Mouse (Mus musculus) intestine, embryonic 15.5 days (tissue): Measurements from ENCODE around the gene Tmem259. TPM values are rescaled to one million over a fixed set of nuclear protein-coding genes. Genes with fewer than 3 reads are reported as not detected.

Experiments used
- ATAC-seq: fragments of 200-750 bp; cut with Nextera tagmentation; 2 replicates; pipeline ENCODE4 v1.8.0; 2017; ENCODE audit warnings: moderate TSS enrichment, moderate library complexity
- H3K27ac ChIP-seq: fragments of 300-500 bp; sonication (generic); 2 replicates; pipeline ENCODE4 v1.5.1; 2015; ENCODE audit warnings: mild to moderate bottlenecking, inconsistent platforms
- H3K27me3 ChIP-seq: fragments of 300-500 bp; sonication (generic); replicated peaks from 2 replicates; pipeline ENCODE4 v1.6.1; 2015; ENCODE audit warnings: inconsistent platforms
- H3K36me3 ChIP-seq: fragments of 300-500 bp; sonication (generic); 2 replicates; pipeline ENCODE4 v1.6.1; 2015; ENCODE audit warnings: inconsistent platforms
- H3K4me1 ChIP-seq: fragments of 300-500 bp; sonication (generic); replicated peaks from 2 replicates; pipeline ENCODE4 v1.6.1; 2015; ENCODE audit warnings: inconsistent platforms
- H3K4me2 ChIP-seq: fragments of 300-500 bp; sonication (generic); replicated peaks from 2 replicates; pipeline ENCODE4 v1.6.1; 2015; ENCODE audit warnings: mild to moderate bottlenecking, inconsistent platforms
- H3K4me3 ChIP-seq: fragments of 300-500 bp; sonication (generic); replicated peaks from 2 replicates; pipeline ENCODE4 v1.5.1; 2015; ENCODE audit warnings: inconsistent platforms
- H3K9ac ChIP-seq: fragments of 300-500 bp; sonication (generic); 2 replicates; pipeline ENCODE4 v1.6.1; 2015; ENCODE audit warnings: inconsistent platforms
- H3K9me3 ChIP-seq: fragments of 300-500 bp; sonication (generic); 2 replicates; pipeline ENCODE4 v1.6.1; 2016; ENCODE audit warnings: inconsistent platforms
- WGBS: fragments of 180-500 bp; shearing (Covaris S2); methylation state at CpG from one replicate; pipeline ENCODE4 v1.1.7; 2015; 5-methylcytosine and 5-hydroxymethylcytosine counted together
- polyA plus RNA-seq: library from polyadenylated mRNA; unstranded; fragments of >200 nt; fragmentation: Nextera tagmentation; extraction: Ambion mirVana; gene quantifications from 2 replicates; pipeline ENCODE4 v1.2.1, GENCODE M21; 2015

The Tmem259 gene
- polyA plus RNA-seq, 1 experiment from 2014 or later, result 18.1 TPM

DNA sequence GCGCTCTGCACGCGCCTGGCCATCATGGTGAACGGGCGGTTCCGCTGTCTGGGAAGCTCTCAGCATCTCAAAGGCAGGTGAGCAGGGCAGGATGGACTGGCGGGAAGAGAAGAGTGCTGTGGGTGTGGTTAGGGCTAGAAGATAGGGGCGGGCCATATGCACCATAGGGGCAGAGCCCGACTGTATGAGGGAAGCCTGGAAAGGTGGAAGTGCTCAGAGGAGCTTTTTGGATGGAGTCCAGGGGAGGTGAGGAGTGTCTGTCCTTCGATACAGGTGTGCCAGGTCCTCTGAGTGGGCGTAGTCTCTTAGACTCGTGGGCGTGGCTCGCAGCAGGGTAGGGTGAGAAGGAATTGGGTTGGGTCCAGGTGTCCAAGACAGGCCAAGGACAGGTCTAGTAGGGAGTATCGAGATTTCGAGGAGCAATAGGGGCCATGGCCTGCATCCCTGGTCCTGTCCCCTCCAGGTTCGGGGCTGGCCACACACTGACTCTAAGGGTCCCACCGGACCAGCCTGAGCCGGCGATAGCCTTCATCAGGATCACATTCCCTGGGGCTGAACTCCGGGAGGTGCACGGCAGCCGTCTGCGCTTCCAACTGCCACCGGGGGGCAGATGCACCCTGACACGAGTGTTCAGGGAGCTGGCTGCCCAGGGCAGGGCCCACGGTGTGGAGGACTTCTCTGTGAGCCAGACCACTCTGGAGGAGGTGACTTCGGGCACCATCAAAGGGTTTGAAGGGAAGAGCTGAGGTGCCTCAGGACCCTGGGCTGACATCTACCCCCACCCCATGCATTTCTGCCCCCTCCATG is 30.6 kb upstream of the Tmem259 start:
- H3K4me3 ChIP-seq, result no peak overlapping the region
- WGBS, result 29% methylated on average over 28 of the region's 28 CpGs
- no peaks in the 10 kb centered on the region for H3K9me3 ChIP-seq
- H3K9ac ChIP-seq, result peak overlapping the region; percentile 28; the same call in 1 of the 2 replicates
- H3K27me3 ChIP-seq, result peaks cover 28% of the 10 kb centered on the region
- no peak overlapping the region for H3K27ac ChIP-seq
- peak; percentile 52 for ATAC-seq
- H3K36me3 ChIP-seq, result peaks cover 11% of the 10 kb centered on the region
- peak overlapping the region; percentile 6; the same call in 1 of the 2 replicates for H3K4me2 ChIP-seq
- peaks cover 17% of the 10 kb centered on the region for H3K4me1 ChIP-seq

DNA sequence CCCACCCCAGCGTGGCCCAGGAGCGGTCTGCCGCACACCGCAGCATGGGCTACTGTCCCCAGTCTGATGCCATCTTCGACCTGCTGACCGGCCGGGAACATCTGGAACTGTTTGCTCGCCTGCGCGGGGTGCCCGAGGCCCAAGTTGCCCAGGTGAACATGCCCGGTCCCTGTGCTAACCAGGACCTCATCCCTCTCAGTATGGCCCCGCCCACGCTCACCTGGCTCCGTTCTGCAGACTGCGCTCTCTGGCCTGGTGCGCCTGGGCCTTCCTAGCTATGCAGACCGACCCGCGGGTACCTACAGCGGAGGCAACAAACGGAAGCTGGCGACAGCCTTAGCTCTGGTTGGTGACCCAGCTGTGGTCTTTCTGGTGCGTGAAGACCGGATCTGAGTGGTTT is 29.5 kb upstream of the Tmem259 start:
- H3K27me3 ChIP-seq, result peaks cover 28% of the 10 kb centered on the region
- H3K4me1 ChIP-seq, result peaks cover 6% of the 10 kb centered on the region
- peaks cover 13% of the 10 kb centered on the region for H3K36me3 ChIP-seq
- no peak for ATAC-seq
- H3K4me3 ChIP-seq, result no peak overlapping the region
- no peak overlapping the region for H3K9ac ChIP-seq
- no peaks in the 10 kb centered on the region for H3K9me3 ChIP-seq
- WGBS, result 47% methylated on average over 25 of the region's 25 CpGs
- no peak overlapping the region for H3K27ac ChIP-seq
- H3K4me2 ChIP-seq, result no peak overlapping the region

DNA sequence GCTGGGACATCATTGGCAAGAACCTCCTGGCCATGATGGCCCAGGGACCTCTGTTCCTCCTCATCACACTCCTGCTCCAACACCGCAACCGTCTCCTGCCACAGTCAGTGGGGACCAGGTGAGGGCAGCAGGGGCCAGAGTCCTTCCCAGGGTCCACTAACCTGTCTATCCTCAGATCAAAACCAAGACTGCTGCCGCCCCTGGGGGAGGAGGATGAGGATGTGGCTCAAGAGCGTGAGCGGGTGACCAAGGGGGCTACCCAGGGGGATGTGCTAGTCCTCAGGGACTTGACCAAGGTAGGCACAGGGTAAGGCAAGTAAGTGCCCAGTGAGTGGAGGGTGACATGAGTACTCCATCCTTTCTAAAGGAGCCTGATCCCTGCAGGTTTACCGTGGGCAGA is 27.6 kb upstream of the Tmem259 start:
- no peak for ATAC-seq
- no peak overlapping the region for H3K4me2 ChIP-seq
- no peak overlapping the region for H3K27ac ChIP-seq
- no peak overlapping the region for H3K9ac ChIP-seq
- peaks cover 13% of the 10 kb centered on the region for H3K36me3 ChIP-seq
- H3K4me3 ChIP-seq, result no peak overlapping the region
- H3K27me3 ChIP-seq, result peaks cover 28% of the 10 kb centered on the region
- 85% methylated on average over 6 of the region's 6 CpGs for WGBS
- H3K9me3 ChIP-seq, result no peaks in the 10 kb centered on the region
- H3K4me1 ChIP-seq, result peaks cover 4% of the 10 kb centered on the region; the same call in 1 of the 2 replicates

DNA sequence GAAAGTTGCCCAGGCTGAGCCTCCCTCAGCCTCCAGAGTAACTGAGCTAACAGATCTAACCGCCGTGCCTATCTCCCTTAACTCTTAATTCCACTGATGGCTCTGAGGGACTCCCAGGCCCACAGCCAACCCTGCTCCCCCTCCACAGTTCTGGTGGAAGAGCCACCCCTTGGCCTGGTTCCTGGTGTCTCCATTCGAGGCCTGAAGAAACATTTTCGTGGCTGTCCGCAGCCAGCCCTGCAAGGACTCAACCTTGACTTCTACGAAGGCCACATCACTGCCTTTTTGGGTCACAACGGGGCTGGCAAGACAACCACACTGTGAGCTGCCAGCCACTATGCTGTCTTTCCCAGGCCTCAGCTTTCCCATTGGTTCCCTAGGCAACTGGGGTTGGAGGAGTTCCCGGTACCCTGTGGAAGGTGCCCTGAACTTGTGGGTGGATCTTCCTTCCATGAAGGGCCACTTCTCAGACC is 20.1 kb upstream of the Tmem259 start:
- Histone ChIP-seq H3K4me2 (no peak overlapping the region), H3K27ac (no peak overlapping the region), H3K9me3 (no peaks in the 10 kb centered on the region), H3K4me3 (no peak overlapping the region), H3K27me3 (no peaks in the 10 kb centered on the region; the same call in 1 of the 2 replicates), H3K36me3 (no peaks in the 10 kb centered on the region), H3K9ac (no peak overlapping the region), H3K4me1 (peaks cover 12% of the 10 kb centered on the region)
- 85% methylated on average over 8 of the region's 8 CpGs for WGBS
- ATAC-seq, result no peak; the same call in 1 of the 2 replicates

DNA sequence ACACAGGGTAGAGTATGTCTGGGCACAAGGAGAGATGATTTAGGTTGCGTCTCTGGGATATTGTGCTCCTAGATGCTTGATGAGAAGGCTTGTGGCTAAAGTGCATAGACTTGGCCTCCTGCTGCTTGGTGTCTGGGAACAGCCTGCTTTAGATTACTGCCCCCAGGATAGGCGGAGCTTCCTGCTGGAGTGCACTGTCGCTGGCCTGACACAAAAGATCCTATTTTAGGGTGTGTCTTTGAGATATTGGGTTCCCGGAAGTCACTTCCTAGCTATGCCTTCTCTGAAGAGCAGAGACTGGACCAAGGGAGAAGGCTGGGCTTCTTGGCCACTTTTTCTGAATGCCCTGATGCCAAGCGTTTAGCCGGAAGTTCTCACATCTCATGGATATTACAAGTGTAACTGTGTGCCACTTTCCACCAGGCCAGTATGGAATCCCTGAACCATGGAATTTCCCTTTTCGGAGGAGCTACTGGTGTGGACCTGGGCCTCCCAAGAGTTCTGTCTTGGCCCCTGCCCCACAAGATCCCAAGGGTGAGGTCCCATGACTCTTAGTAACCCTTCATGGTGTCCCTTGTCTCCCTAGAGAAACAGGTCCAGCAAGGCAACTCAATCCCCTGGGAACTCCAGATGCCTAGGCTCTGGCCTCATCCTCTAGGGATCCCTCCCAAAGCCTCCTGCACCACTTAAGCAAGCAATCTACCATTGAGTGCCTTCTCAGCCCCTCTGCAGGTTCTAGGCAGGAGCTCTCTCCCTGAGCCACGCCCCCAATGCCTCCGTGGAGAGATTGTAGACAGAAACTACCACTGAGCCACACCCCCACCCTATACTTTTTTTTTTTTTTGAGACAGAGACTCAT is 19.5 kb upstream of the Tmem259 start:
- peaks cover 12% of the 10 kb centered on the region for H3K4me1 ChIP-seq
- no peak overlapping the region for H3K27ac ChIP-seq
- H3K27me3 ChIP-seq, result no peaks in the 10 kb centered on the region; the same call in 1 of the 2 replicates
- 0 out of 2 replicates have a peak overlapping the region, but pooled peaks have one; percentile 9 for H3K4me2 ChIP-seq
- H3K4me3 ChIP-seq, result no peak overlapping the region
- no peaks in the 10 kb centered on the region for H3K36me3 ChIP-seq
- peak; percentile 58 for ATAC-seq
- no peaks in the 10 kb centered on the region for H3K9me3 ChIP-seq
- H3K9ac ChIP-seq, result no peak overlapping the region
- WGBS, result 55% methylated on average over 9 of the region's 9 CpGs

DNA sequence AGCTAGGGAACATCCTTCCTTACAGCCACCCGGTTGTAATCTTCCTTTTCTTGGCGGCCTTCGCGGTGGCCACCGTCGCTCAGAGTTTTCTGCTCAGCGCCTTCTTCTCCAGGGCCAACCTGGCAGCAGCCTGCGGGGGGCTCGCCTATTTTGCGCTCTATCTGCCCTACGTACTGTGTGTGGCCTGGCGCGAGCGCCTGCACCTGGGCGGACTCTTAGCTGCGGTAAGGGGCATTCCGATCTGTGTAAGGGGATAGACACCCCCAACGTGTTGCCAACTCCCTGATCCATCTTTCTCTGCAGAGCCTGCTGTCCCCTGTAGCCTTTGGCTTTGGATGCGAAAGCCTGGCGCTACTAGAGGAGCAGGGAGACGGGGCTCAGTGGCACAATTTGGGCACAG is 18.7 kb upstream of the Tmem259 start:
- H3K36me3 ChIP-seq, result no peaks in the 10 kb centered on the region
- WGBS, result 41% methylated on average over 21 of the region's 21 CpGs
- ATAC-seq, result no peak
- H3K4me1 ChIP-seq, result peaks cover 17% of the 10 kb centered on the region
- no peaks in the 10 kb centered on the region for H3K9me3 ChIP-seq
- peaks cover 2% of the 10 kb centered on the region; the same call in 1 of the 2 replicates for H3K27me3 ChIP-seq
- H3K9ac ChIP-seq, result no peak overlapping the region
- 0 out of 2 replicates have a peak overlapping the region, but pooled peaks have one; percentile 9 for H3K4me2 ChIP-seq
- H3K27ac ChIP-seq, result no peak overlapping the region
- no peak overlapping the region for H3K4me3 ChIP-seq

DNA sequence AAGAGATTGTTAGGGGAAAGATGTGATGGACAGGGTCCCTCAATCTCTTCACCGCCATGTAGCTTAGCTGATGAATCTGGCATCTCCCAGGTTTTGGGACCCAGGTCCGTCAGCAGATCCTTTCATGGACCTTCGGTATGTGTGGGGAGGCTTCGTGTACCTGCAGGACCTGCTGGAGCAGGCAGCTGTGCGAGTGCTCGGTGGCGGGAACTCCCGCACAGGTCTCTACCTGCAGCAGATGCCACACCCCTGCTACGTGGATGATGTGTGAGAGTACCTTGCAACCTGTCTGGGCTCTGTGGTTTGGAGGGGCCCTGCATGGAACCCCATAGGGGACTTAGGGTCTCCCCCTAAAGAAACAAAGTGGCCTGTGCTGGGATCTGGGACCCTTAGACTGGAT is 17.8 kb upstream of the Tmem259 start:
- Histone ChIP-seq H3K4me1 (peaks cover 26% of the 10 kb centered on the region), H3K27me3 (peaks cover 2% of the 10 kb centered on the region; the same call in 1 of the 2 replicates), H3K4me2 (no peak overlapping the region), H3K9me3 (no peaks in the 10 kb centered on the region), H3K9ac (no peak overlapping the region), H3K36me3 (no peaks in the 10 kb centered on the region), H3K4me3 (no peak overlapping the region), H3K27ac (no peak overlapping the region)
- ATAC-seq, result no peak
- WGBS, result 75% methylated on average over 9 of the region's 9 CpGs

DNA sequence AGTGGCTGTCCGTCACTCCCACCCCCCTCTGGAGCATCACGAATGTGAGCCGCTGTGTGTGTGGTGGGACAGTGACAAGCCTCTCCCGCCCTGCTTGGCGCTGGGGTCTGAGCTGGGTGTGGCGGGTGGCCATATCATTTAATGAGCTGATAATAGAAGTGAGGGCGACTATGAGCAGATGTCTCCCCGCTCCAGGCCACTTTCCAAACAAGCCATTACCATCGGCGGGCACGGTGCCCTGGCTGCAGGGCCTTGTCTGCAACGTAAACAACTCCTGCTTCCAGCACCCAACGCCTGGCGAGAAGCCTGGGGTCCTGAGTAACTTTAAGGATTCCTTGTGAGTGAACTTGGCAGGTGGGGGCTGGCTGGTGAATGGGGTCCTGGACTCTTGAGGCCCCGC is 13.7 kb upstream of the Tmem259 start:
- Histone ChIP-seq H3K27ac (peak overlapping the region; percentile 19; the same call in 1 of the 2 replicates), H3K27me3 (0 out of 2 replicates have a peak, but pooled peaks cover 2% of the 10 kb centered on the region), H3K9ac (peak overlapping the region; percentile 36), H3K9me3 (no peaks in the 10 kb centered on the region), H3K4me2 (peak overlapping the region; percentile 91), H3K4me1 (peaks cover 22% of the 10 kb centered on the region), H3K4me3 (peak overlapping the region; percentile 55), H3K36me3 (peaks cover 20% of the 10 kb centered on the region)
- WGBS, result 13% methylated on average over 15 of the region's 15 CpGs
- ATAC-seq, result peak; percentile 26; the same call in 1 of the 2 replicates

DNA sequence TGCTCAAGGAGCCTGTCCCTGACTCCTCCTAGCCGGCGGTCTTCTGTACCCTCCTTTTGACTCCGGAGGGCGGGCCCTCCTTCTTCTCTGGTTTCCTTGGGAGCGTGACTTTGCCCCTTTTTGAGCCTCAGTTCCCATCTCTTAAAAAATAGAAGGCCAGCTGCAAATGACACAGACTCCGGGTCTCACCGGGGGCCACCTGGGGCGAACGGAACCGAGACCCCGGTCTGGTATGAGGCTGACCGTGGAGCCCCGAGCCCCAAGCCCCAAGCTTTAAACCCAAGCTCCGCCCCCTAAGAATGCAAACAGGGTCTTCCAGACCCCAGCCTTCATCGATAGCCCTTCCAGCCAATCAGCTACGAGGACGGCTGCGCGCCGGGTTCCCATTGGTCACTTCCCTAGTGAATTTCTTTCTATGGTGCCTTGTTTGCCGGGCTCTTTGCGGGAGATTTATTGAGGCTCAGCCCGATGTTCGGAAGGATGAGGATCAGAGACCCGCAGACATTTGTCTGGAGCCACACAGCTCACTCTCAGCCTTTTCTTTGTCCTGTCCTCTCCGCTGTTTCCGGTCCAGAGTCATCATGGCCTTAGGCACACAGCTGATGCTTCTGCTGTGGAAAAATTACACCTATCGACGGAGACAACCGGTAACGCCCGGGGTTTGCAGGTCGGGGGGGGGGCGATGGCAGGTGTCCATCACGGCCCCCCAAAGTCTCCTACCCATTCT is 13.1 kb upstream of the Tmem259 start:
- WGBS, result under 1% methylated on average over 35 of the region's 35 CpGs
- ATAC-seq, result peak; percentile 60

DNA sequence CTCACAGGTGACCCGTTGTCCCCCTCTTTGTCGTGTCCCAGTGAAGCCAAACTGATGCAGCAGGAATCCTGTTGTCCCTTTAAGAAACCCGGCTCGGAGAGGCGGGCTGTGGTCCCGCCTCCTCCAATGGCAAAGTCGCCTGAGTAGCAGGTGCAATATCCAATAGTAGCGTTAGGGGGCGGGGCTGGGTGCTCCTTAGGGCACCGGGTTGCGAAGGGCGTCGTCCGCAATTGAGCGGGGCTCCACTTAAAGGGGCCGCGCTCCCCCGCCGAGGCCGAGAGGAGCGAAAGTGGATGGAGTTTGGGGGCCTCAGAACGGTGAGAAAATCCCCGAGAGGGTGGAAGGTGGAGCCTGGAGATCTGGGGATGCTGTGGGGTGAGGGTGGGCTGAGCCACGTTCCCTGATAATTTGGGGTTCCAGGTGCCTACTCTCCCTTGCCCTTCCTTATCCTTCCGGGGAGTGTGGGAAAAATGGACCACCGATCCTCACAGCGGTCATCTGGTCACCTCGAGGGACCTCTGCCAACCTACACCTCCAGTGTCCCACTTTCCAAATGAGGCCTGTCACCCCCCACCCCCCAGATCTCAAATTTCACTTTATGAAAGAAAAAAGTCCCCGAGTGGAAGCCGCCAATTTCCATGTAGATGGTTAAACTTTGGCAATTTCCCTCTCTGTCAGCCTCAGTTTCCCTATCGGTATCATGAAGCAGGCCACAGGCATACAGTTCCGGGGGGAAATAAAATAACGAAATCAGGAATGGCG is 12.3 kb upstream of the Tmem259 start, which contains the start of gene Abca7:
TSS of gene Abca7 (plus strand) at position 223 of the 762 bp plus-strand sequence.
- Histone ChIP-seq H3K4me1 (peaks cover 22% of the 10 kb centered on the region), H3K27ac (peak within 1 kb of the TSS; percentile 56), H3K9me3 (no peaks in the 10 kb centered on the region), H3K36me3 (peaks cover 32% of the 10 kb centered on the region), H3K27me3 (0 out of 2 replicates have a peak, but pooled peaks cover 2% of the 10 kb centered on the region), H3K4me2 (peak within 1 kb of the TSS; percentile 91), H3K9ac (peak within 1 kb of the TSS; percentile 57), H3K4me3 (peak within 1 kb of the TSS; percentile 55)
- peak; percentile 92 for ATAC-seq
- under 1% methylated on average over 34 of the region's 34 CpGs for WGBS

More for the DNA sequence above, 13.1 kb upstream of the Tmem259 start:
- Histone ChIP-seq H3K4me3 (peak overlapping the region; percentile 55), H3K4me2 (peak overlapping the region; percentile 91), H3K4me1 (peaks cover 22% of the 10 kb centered on the region), H3K27me3 (0 out of 2 replicates have a peak, but pooled peaks cover 2% of the 10 kb centered on the region), H3K27ac (peak overlapping the region; percentile 56), H3K36me3 (peaks cover 25% of the 10 kb centered on the region), H3K9ac (peak overlapping the region; percentile 57), H3K9me3 (no peaks in the 10 kb centered on the region)

DNA sequence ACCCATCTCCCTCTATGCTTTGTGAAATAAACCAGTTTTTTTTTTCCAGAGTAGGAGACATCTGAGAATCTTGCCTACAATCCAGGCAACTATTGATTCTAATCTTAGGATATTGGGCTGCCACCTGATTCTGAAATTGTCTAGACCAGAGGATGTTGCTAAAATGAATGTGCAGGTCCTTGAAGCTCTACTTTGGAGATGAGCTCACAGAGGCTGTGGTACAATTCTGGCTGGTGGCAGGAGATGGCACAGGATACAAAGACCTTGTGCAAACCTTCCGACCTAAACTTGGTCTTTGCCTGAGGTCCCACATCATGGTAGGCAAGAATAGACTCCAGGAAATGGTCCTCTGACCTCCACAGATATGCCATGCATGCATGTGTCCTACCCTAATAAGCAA is 11.5 kb upstream of the Tmem259 start:
- ATAC-seq, result no peak
- Histone ChIP-seq H3K9ac (no peak overlapping the region), H3K4me3 (no peak overlapping the region; the same call in 1 of the 2 replicates), H3K9me3 (no peaks in the 10 kb centered on the region), H3K4me1 (peaks cover 26% of the 10 kb centered on the region), H3K27me3 (0 out of 2 replicates have a peak, but pooled peaks cover 2% of the 10 kb centered on the region), H3K27ac (no peak overlapping the region), H3K4me2 (no peak overlapping the region), H3K36me3 (peaks cover 39% of the 10 kb centered on the region)
- WGBS, result 77% methylated on average over 1 of the region's 1 CpGs
